8 mouse cellular contexts compared by ENCODE assay signal in genomic region chr13:99485331-99485733, GRCm38 (mm10). TPM values are rescaled to one million over a fixed set of nuclear protein-coding genes. Genes with fewer than 3 reads are reported as not detected.
DNase-seq lines count a peak whose midpoint lies in the region; ATAC-seq and TF ChIP-seq lines count a peak whose summit lies in the region.
"Had no signal": no experiment of that assay in that cellular context is flagged by ENCODE, and none has a peak within 500 bp of the region (broad histone marks: within the 10 kb centered on the region; RNA-seq: fewer than 3 reads in every experiment).

No protein-coding gene starts in this region.

- 0 out of 2 replicates have a peak overlapping the region, but pooled peaks have one; percentile 12 for H3K27ac ChIP-seq in hindbrain, embryonic 10.5 days
- no peak overlapping the region for H3K27ac ChIP-seq in hindbrain, embryonic 16.5 days (ENCODE audit: low read depth, low read length)
- peak overlapping the region; percentile 21; the same call in 1 of the 2 replicates for H3K27ac ChIP-seq in cortical plate, adult 2 months (ENCODE audit: insufficient read depth, low read length)

- no peaks in the 10 kb centered on the region for H3K9me3 ChIP-seq in hindbrain, embryonic 10.5 days
- H3K9me3 ChIP-seq in hindbrain, embryonic 16.5 days (ENCODE audit: control insufficient read depth, low read length) = no peaks in the 10 kb centered on the region

- H3K4me1 ChIP-seq in hindbrain, embryonic 10.5 days (replicated peaks) = peaks cover 43% of the 10 kb centered on the region
- peaks cover 21% of the 10 kb centered on the region for H3K4me1 ChIP-seq in hindbrain, embryonic 16.5 days (ENCODE audit: control insufficient read depth, insufficient read depth, low read depth, low read length)
- H3K4me1 ChIP-seq in cortical plate, adult 2 months (ENCODE audit: control insufficient read depth, insufficient read depth, low read length) = peaks cover 25% of the 10 kb centered on the region

- no peak for TF ChIP-seq CTCF in cortical plate, adult 2 months (IDR thresholded peaks at IDR 0.05; ENCODE audit: extremely low read depth, insufficient read depth, low read length)

- no peak overlapping the region for H3K4me3 ChIP-seq in hindbrain, embryonic 10.5 days
- H3K4me3 ChIP-seq in hindbrain, embryonic 16.5 days (ENCODE audit: low read length) = no peak overlapping the region
- H3K4me3 ChIP-seq in cortical plate, adult 2 months (ENCODE audit: insufficient read depth, low read length) = no peak overlapping the region

- WGBS in hindbrain, embryonic 10.5 days = 88% methylated on average over 7 of the region's 7 CpGs
- WGBS in hindbrain, embryonic 16.5 days = 72% methylated on average over 7 of the region's 7 CpGs

- peaks cover 68% of the 10 kb centered on the region for H3K36me3 ChIP-seq in hindbrain, embryonic 10.5 days
- H3K36me3 ChIP-seq in hindbrain, embryonic 16.5 days (ENCODE audit: control insufficient read depth, insufficient read depth, low read length) = no peaks in the 10 kb centered on the region; the same call in 1 of the 2 replicates

- no peak for ATAC-seq in hindbrain, embryonic 16.5 days

- H3K27me3 ChIP-seq in hindbrain, embryonic 10.5 days (ENCODE audit: insufficient read depth, poor library complexity, severe bottlenecking) = no peaks in the 10 kb centered on the region
- no peaks in the 10 kb centered on the region for H3K27me3 ChIP-seq in hindbrain, embryonic 16.5 days (replicated peaks; ENCODE audit: control insufficient read depth, insufficient read depth, low read length)

- H3K9ac ChIP-seq in hindbrain, embryonic 16.5 days (ENCODE audit: low read depth, low read length) = no peak overlapping the region

- TF ChIP-seq POLR2A in cortical plate, adult 2 months (IDR thresholded peaks at IDR 0.05; ENCODE audit: extremely low read depth, insufficient read depth, low read length) = no peak

- no peak overlapping the region for H3K4me2 ChIP-seq in hindbrain, embryonic 16.5 days (ENCODE audit: low read length)

- no peak for DNase-seq in hindbrain, embryonic 10.5 days (ENCODE audit: low spot score)
- DNase-seq in right cerebral cortex, adult 18-20 months = peak; percentile 59
- no peak for DNase-seq in right cerebral cortex, postnatal 14 days
- peak; percentile 51 for DNase-seq in testis, postnatal 10 days (ENCODE audit: low spot score)
- DNase-seq in yolk sac, embryonic 10.5 days (ENCODE audit: low spot score) = no peak
- DNase-seq: kidney, postnatal 14 days had no signal

RNA-seq across cellular contexts. Expression of gene Map1b, which starts 31.0 kb away (rescaled TPM):
- 743 and 1,096 TPM in 2 replicates for polyA plus RNA-seq in hindbrain, embryonic 10.5 days (2016; fragmentation: Nextera tagmentation; extraction: Ambion mirVana)
- 1,907 and 2,195 TPM in 2 replicates for polyA plus RNA-seq in hindbrain, embryonic 16.5 days (2015; fragmentation: Nextera tagmentation; extraction: Ambion mirVana)
- 128 and 134 TPM in 2 replicates for polyA plus RNA-seq in cortical plate, adult 2 months (2012; rRNA removed)

Comparison
In these comparisons a context has a peak if more than half of its experiments do, and no peak if none do; other contexts are left out.
1. DNase-seq: peak in right cerebral cortex, adult 18-20 months (single experiment) and testis, postnatal 10 days (single experiment); none in hindbrain, embryonic 10.5 days (single experiment), right cerebral cortex, postnatal 14 days (single experiment) and yolk sac, embryonic 10.5 days (single experiment).